Mouse (Mus musculus) C2C12 (cell line): ENCODE data around the gene Slu7.

Source experiments
- CEBPB ChIP-seq: IDR thresholded peaks from one replicate; pipeline ENCODE4 v1.6.1; 2011; ENCODE audit warnings: low read depth, mild to moderate bottlenecking, control low read depth, moderate library complexity
- CTCF ChIP-seq: IDR thresholded peaks from one replicate; pipeline ENCODE4 v1.5.1; 2011; ENCODE audit not compliant: control insufficient read depth, insufficient read depth, insufficient read length
- MAX ChIP-seq: IDR thresholded peaks from one replicate; pipeline ENCODE4 v1.6.1; 2011; ENCODE audit warnings: mild to moderate bottlenecking, control low read depth
- MYOD1 ChIP-seq: IDR thresholded peaks from one replicate; pipeline ENCODE4 v1.6.1; 2011; ENCODE audit warnings: low read depth; ENCODE audit not compliant: control insufficient read depth, insufficient read length
- MYOG ChIP-seq: IDR thresholded peaks from one replicate; pipeline ENCODE4 v1.6.1; 2011; ENCODE audit not compliant: control insufficient read depth, insufficient read length; ENCODE audit errors: extremely low read depth
- USF1 ChIP-seq: IDR thresholded peaks from one replicate; pipeline ENCODE4 v1.6.1; 2011; ENCODE audit warnings: low read depth, mild to moderate bottlenecking, control low read depth, moderate library complexity

GRCm38 (mm10) chr11:43495532-43495931 lies 62.0 kb downstream of the Slu7 start:
- no peak for TF ChIP-seq CEBPB
- no peak for TF ChIP-seq CTCF
- TF ChIP-seq MAX: no peak
- no peak for TF ChIP-seq USF1
- TF ChIP-seq MYOD1: no peak
- no peak for TF ChIP-seq MYOG
